Mouse (Mus musculus) MN1 (cell line): Measurements from ENCODE around the gene Ntm.

Source experiments
- DNase-seq: peaks from one replicate; pipeline ENCODE4 v3.0.0-alpha.2; 2016; ENCODE audit warnings: low spot score

The Ntm gene

DNA sequence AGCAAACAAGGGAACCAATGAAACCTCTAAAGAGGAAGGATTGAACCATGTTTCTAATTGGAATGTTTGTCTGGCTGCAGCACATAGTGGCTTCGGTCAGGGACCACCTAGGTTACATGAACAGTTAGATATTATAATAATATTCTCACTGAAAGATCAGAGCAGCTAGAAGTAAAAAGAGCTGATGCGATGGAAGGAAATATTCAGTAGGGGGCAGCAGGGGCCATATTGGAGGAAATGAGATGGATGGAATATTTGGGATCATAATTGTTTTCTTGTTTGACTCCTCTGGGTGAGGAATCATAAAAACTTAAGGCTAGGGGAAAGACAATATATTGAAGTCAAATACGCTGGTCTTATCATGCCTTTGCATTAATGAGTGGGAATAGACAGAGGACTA lies 726.2 kb downstream of the Ntm start:
- no peak for DNase-seq

DNA sequence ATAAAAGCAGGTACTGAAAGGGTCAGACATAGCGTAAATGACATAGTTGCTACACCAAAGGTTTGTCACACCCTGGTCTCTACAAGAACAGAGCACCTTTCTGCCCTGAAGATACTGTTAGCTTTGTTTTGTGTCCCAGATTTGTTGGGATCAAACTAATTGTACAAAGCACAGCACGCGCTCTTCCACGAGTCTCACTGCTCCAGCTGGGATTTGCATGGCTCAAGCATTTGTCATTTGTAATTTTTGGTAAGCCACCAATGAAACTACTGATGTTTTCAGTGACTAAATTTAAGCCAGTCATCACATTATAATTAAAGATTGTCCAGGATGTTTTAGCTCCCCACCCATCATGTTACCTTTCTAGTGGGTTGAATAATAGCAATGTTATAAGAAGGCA lies 735.2 kb downstream of the Ntm start:
- DNase-seq: no peak

- DNase-seq: no peak
Measured at GRCm38 (mm10) chr9:29222915-29223545, 739.9 kb downstream of the Ntm start.

DNA sequence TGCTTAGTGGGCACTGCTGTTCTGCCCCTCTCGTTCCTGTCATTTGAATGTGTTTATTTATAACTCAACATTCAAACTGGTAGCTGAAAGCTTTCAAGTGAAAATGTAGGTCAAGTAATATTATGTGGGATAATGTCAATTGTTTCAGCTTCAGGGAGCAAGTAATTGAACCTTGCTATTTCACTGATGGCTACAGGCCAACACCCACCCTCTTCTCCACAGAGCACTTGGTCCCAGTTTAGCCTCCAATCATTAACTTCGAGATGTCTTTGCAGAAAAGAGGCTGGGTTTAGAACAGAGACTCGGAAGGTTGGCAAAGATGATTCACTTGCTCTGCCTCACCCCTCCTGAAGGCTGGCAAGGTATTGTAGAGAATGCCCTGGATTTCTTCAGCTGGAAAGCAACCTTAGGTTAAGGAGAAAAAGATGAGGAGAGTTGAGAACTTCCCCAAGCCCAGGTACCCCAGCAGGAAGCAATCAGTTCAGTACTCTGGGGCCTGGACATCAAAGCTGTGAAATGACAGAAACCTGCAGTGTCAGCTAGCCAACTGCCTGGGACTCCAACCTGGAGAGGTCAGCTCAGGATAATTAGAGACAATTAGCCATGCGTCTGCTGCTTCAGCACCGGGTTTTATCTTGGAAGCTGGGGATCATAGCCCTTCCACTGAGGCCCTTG lies 741.9 kb downstream of the Ntm start:
- DNase-seq: no peak

DNA sequence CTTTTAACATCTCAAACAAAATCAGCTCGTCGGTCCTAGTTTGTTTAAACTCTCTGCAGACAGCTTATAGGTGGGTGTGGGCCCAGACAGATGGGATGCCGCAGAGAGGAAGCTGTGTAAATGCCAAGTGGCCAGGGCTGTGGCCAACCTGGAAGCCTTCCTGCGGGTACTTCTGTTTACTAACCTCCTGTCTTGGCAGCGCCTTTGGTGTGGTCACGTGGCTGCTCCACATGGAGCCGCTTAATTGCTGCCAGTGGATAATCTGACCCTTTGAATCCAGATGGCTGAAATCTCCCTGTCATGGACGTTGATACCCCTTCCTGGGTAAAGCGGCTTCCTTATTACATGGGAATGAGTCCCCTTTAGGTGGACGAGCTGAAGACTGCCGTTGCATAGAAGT lies 742.4 kb downstream of the Ntm start:
- DNase-seq: no peak

GRCm38 (mm10) chr9:29217951-29218350 lies 745.0 kb downstream of the Ntm start:
- no peak for DNase-seq

- no peak for DNase-seq
Measured at GRCm38 (mm10) chr9:29216528-29216927, 746.4 kb downstream of the Ntm start.

DNA sequence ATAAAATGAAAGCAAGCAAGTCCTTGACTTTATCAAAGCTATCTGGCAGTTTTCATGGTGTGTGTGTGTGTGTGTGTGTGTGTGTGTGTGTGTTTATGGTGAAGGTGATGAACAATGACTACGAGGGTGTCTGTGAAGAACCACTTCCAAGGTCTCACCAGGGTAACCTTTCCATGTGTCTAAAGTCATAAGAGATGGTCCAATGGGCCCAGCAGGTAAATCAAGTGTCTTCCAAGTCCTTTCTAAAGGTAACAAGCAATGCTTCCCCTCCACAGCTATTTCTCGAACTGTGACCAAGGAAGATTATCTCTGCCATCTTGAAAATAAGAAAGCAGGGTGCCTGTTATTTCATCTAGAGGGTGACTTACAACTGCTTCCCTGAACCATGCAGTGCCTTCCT lies 747.1 kb downstream of the Ntm start:
- no peak for DNase-seq

- DNase-seq: no peak
Measured at GRCm38 (mm10) chr9:29215241-29215640, 747.7 kb downstream of the Ntm start.

DNA sequence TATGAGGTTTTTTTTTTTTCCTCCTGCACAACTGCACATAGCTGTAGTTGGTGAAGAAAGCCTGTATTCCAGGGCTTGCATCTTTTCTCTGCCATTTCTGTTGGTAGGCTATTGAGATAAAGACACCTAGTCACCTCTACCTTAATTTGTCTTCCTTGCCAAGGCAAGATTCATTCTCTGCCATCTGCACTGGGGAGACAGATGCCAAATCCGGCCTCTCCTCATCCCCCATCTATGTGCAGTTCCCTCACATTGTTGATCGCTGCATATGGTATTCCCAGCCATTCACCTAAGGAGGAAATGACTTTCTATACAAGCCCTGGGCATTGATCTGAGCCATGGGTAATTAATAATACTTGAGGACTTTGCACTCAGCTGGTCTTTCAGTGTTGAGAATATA lies 753.7 kb downstream of the Ntm start:
- DNase-seq: no peak

GRCm38 (mm10) chr9:29208142-29208541 lies 754.8 kb downstream of the Ntm start:
- no peak for DNase-seq

- DNase-seq: no peak
Measured at GRCm38 (mm10) chr9:29205680-29206079, 757.3 kb downstream of the Ntm start.

GRCm38 (mm10) chr9:29202196-29202595 lies 760.7 kb downstream of the Ntm start:
- DNase-seq: no peak

- no peak for DNase-seq
Measured at GRCm38 (mm10) chr9:29201163-29202053, 761.5 kb downstream of the Ntm start.

- no peak for DNase-seq
Measured at GRCm38 (mm10) chr9:29197046-29197445, 765.9 kb downstream of the Ntm start.

DNA sequence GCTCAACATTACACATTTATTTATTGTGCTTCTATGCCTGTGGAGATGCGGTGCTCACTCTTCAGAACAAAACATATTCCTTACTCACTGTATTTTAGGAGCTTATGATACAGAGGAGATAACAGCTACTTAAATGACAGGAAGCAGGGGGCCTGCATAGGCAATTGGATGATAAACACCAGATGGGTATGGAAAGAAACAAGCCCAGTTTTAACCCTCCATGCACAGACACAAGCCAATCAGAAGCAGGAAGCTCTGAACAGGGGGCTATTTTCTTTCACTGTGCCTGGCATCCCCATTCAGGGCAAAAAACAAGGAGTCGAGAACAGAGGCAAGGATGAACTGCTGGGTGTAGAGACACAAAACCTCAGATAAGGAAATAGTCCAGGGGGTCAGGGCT lies 768.7 kb downstream of the Ntm start:
- DNase-seq: no peak

GRCm38 (mm10) chr9:29183011-29183410 lies 779.9 kb downstream of the Ntm start:
- no peak for DNase-seq

DNA sequence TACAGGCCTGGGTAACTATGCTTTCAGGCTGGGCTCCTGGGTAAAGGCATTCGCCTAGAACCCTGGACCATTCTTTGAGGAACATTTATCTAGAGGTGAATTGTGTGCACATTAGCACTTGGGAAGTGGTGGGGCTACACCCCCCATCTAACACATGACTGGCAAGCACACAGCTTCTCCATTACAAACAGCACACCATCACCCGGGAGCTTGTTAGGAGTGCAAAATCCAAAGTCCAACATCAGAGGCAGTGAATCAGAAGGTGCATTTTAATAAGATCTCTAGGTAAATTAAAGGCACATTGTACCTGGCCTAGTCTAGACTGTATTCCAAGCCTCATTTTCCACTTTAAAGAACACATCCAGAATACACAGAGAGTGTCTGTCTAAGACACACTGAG lies 781.3 kb downstream of the Ntm start:
- DNase-seq: no peak

DNA sequence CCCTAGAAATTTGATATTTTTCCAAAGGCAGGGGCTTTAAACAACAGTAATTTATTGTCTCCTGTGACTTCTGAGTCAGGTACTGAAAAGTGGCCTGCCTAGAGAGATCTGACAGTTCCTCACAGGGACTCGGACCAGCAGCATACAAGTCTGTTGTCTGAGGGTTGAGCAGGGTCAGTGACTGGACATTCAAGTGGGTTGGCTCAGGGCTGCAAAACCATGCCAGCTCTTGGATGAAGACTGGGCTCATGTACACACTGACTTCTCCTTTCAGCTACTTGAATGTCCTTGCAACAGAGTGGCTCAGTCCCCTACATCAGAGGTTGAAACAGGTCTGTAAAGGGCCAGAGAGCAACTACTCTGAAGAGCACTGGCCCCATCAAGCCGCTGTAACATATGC lies 797.2 kb downstream of the Ntm start:
- no peak for DNase-seq

DNA sequence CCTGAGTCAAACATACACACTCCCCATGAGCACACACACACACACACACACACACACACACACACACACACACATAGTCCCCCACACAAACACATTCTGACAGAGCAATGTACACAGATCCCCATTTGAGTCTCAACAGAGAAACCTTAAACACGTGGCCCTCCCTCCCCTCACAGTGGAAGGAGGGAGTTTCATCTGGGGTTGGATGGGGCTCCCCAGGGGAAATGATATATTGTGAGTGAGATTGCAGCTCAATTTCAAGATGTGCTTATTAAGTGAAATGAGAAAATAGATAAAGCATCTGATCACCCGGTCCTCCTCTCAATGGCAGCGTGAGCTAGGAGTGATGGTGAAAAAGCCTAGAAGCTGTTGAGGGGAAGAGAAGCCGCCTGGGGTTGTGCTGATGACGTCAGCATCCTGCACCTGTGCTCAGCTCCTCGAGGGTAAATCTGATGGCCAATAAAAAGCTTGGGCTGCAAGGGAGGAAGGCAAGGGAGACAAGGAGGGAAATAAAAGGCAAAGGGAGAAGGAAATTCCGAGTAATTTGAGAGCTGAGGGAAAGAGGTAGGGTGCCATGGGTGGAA lies 801.8 kb downstream of the Ntm start:
- no peak for DNase-seq

GRCm38 (mm10) chr9:29145901-29146300 lies 817.0 kb downstream of the Ntm start:
- DNase-seq: no peak

DNA sequence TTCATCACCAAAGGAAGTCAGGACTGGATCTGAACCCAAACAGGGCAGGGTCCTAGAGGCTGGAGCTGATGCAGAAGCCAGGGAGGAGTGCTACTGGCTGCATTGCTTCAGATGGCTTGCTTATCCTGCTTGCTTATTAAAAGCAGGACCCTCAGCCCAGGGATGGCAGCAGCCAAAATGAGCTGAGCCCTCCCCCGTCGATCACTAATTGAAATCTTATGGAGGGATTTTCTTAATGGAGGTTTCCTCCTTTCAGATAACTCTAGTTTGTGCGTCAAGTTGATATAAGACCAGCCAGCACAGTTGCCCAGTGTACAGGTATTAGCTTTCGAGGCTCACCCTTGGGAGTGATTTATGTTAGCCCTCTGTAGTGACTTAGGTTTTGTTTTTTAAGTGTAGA lies 826.9 kb downstream of the Ntm start:
- no peak for DNase-seq
